Mouse (Mus musculus): ENCODE data around the gene Prok2.

DNA sequence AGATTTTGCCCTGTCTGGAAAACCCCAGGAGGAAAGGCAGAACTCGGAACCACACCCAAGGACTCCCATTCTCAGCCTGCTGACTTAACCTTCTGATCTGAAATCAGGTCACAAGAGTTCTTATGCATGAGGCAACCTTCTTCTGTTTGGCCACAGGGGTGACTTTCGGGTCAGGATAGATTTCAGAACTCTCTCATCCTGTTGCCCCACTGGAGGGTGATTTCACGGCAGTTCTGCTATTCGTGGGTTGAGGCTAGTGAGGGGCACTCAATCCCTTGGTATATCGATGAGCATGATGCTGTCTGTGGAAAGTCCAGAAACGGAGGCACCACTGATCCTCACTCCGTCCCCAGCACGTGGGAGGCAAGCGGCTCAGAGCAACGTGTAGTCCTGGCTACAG is 48.5 kb upstream of the Prok2 start:
- no peak for TF ChIP-seq CTCF (IDR thresholded peaks at IDR 0.05; ENCODE audit: insufficient read depth, low read length)
- TF ChIP-seq POLR2A (IDR thresholded peaks at IDR 0.05; ENCODE audit: borderline replicate concordance, extremely low read depth, low read depth, low read length), result no peak
